Mouse (Mus musculus) hindbrain, embryonic 11.5 days (tissue): ENCODE measurements around the gene Rere. TPM values are rescaled to one million over a fixed set of nuclear protein-coding genes. Genes with fewer than 3 reads are reported as not detected.

Source experiments
- ATAC-seq: fragments of 200-750 bp; cut with Nextera tagmentation; 2 replicates; pipeline ENCODE4 v1.8.0; 2017; ENCODE audit warnings: mild to moderate bottlenecking, moderate TSS enrichment, moderate library complexity; ENCODE audit not compliant: low FRiP score
- DNase-seq: peaks from one replicate; pipeline ENCODE4 v3.0.0-alpha.2; 2015; ENCODE audit warnings: low spot score
- H3K27ac ChIP-seq: fragments of 300-500 bp; sonication (generic); 2 replicates; pipeline ENCODE4 v1.5.1; 2014; ENCODE audit warnings: mild to moderate bottlenecking, low read depth, low read length
- H3K27me3 ChIP-seq: fragments of 300-500 bp; sonication (generic); 2 replicates; pipeline ENCODE4 v1.6.1; 2014; ENCODE audit warnings: mild to moderate bottlenecking, low read length, moderate library complexity, mixed read lengths; ENCODE audit not compliant: control insufficient read depth, insufficient read depth
- H3K36me3 ChIP-seq: fragments of 300-500 bp; sonication (generic); 2 replicates; pipeline ENCODE4 v1.6.1; 2014; ENCODE audit warnings: mild to moderate bottlenecking, low read length, moderate library complexity, mixed read lengths; ENCODE audit not compliant: control insufficient read depth, insufficient read depth
- H3K4me1 ChIP-seq: fragments of 300-500 bp; sonication (generic); replicated peaks from 2 replicates; pipeline ENCODE4 v1.6.1; 2014; ENCODE audit warnings: low read length, mixed read lengths; ENCODE audit not compliant: control insufficient read depth, insufficient read depth
- H3K4me2 ChIP-seq: fragments of 300-500 bp; sonication (generic); replicated peaks from 2 replicates; pipeline ENCODE4 v1.6.1; 2014; ENCODE audit warnings: mild to moderate bottlenecking, low read depth, low read length
- H3K4me3 ChIP-seq: fragments of 300-500 bp; sonication (generic); 2 replicates; pipeline ENCODE4 v1.5.1; 2014; ENCODE audit warnings: low read depth, low read length
- H3K9ac ChIP-seq: fragments of 300-500 bp; sonication (generic); 2 replicates; pipeline ENCODE4 v1.6.1; 2014; ENCODE audit warnings: low read depth, low read length
- H3K9me3 ChIP-seq: fragments of 300-500 bp; sonication (generic); 2 replicates; pipeline ENCODE4 v1.6.1; 2016; ENCODE audit warnings: low read length; ENCODE audit not compliant: control insufficient read depth
- WGBS: fragments of 180-500 bp; shearing (Covaris S2); extraction: QIAGEN DNeasy Blood & Tissue Kit; methylation state at CpG from one replicate; pipeline ENCODE4 v1.1.7; 2014; 5-methylcytosine and 5-hydroxymethylcytosine counted together
- polyA plus RNA-seq: library from polyadenylated mRNA; unstranded; fragments of >200 nt; fragmentation: Nextera tagmentation; extraction: Ambion mirVana; gene quantifications from 2 replicates; pipeline ENCODE4 v1.2.1, GENCODE M21; 2014

Gene Rere
- polyA plus RNA-seq, 1 experiment from 2014 or later = 50.0 TPM

- Histone ChIP-seq H3K9ac (no peak overlapping the region), H3K4me1 (no peaks in the 10 kb centered on the region), H3K9me3 (no peaks in the 10 kb centered on the region), H3K27ac (0 out of 2 replicates have a peak overlapping the region, but pooled peaks have one; percentile 42), H3K4me3 (no peak overlapping the region), H3K4me2 (no peak overlapping the region), H3K36me3 (no peaks in the 10 kb centered on the region), H3K27me3 (no peaks in the 10 kb centered on the region)
- DNase-seq (no peak), ATAC-seq (no peak)
- WGBS = 73% methylated on average over 10 of the region's 10 CpGs
These were observed 134.0 kb downstream of the Rere start for GRCm38 (mm10) chr4:150415227-150415969.

GRCm38 (mm10) chr4:150420576-150421263, 139.3 kb downstream of the Rere start:
- Histone ChIP-seq H3K4me2 (no peak overlapping the region), H3K27me3 (no peaks in the 10 kb centered on the region), H3K9ac (no peak overlapping the region), H3K27ac (no peak overlapping the region), H3K36me3 (no peaks in the 10 kb centered on the region), H3K4me3 (no peak overlapping the region), H3K4me1 (no peaks in the 10 kb centered on the region), H3K9me3 (no peaks in the 10 kb centered on the region)
- WGBS = 88% methylated on average over 10 of the region's 10 CpGs
- DNase-seq (no peak), ATAC-seq (no peak)

GRCm38 (mm10) chr4:150426098-150426879, 144.8 kb downstream of the Rere start:
- DNase-seq = no peak
- H3K4me1 ChIP-seq = peaks cover 3% of the 10 kb centered on the region
- H3K36me3 ChIP-seq = no peaks in the 10 kb centered on the region
- peak; percentile 57; the same call in 1 of the 2 replicates for ATAC-seq
- H3K4me3 ChIP-seq = no peak overlapping the region
- 44% methylated on average over 8 of the region's 8 CpGs for WGBS
- 0 out of 2 replicates have a peak overlapping the region, but pooled peaks have one; percentile 6 for H3K4me2 ChIP-seq
- peak overlapping the region; percentile 86 for H3K27ac ChIP-seq
- no peaks in the 10 kb centered on the region for H3K27me3 ChIP-seq
- 0 out of 2 replicates have a peak overlapping the region, but pooled peaks have one; percentile 15 for H3K9ac ChIP-seq
- H3K9me3 ChIP-seq = no peaks in the 10 kb centered on the region

GRCm38 (mm10) chr4:150426880-150427476, 145.5 kb downstream of the Rere start:
- Histone ChIP-seq H3K9me3 (no peaks in the 10 kb centered on the region), H3K4me3 (no peak overlapping the region), H3K36me3 (no peaks in the 10 kb centered on the region), H3K27ac (peak overlapping the region; percentile 86), H3K4me1 (peaks cover 3% of the 10 kb centered on the region), H3K4me2 (0 out of 2 replicates have a peak overlapping the region, but pooled peaks have one; percentile 6), H3K27me3 (no peaks in the 10 kb centered on the region), H3K9ac (0 out of 2 replicates have a peak overlapping the region, but pooled peaks have one; percentile 17)
- WGBS = 28% methylated on average over 5 of the region's 5 CpGs
- DNase-seq = peak; percentile 58
- 0 out of 2 replicates have a peak, but pooled peaks have one; percentile 53 for ATAC-seq

GRCm38 (mm10) chr4:150428762-150429161, 147.3 kb downstream of the Rere start:
- no peaks in the 10 kb centered on the region for H3K27me3 ChIP-seq
- 80% methylated on average over 4 of the region's 4 CpGs for WGBS
- no peak for ATAC-seq
- H3K9ac ChIP-seq = no peak overlapping the region
- DNase-seq = no peak
- no peaks in the 10 kb centered on the region for H3K9me3 ChIP-seq
- H3K36me3 ChIP-seq = no peaks in the 10 kb centered on the region
- H3K27ac ChIP-seq = no peak overlapping the region
- H3K4me1 ChIP-seq = peaks cover 3% of the 10 kb centered on the region
- H3K4me3 ChIP-seq = no peak overlapping the region
- H3K4me2 ChIP-seq = no peak overlapping the region

- WGBS = 95% methylated on average over 5 of the region's 5 CpGs
- H3K9me3 ChIP-seq = no peaks in the 10 kb centered on the region
- H3K4me1 ChIP-seq = no peaks in the 10 kb centered on the region; the same call in 1 of the 2 replicates
- H3K27ac ChIP-seq = no peak overlapping the region
- no peaks in the 10 kb centered on the region for H3K36me3 ChIP-seq
- H3K4me3 ChIP-seq = no peak overlapping the region
- DNase-seq (no peak), ATAC-seq (no peak)
- H3K27me3 ChIP-seq = no peaks in the 10 kb centered on the region
- no peak overlapping the region for H3K9ac ChIP-seq
- no peak overlapping the region for H3K4me2 ChIP-seq
These were observed 152.6 kb downstream of the Rere start for GRCm38 (mm10) chr4:150433827-150434574.

- DNase-seq (no peak), ATAC-seq (no peak)
- Histone ChIP-seq H3K27me3 (no peaks in the 10 kb centered on the region), H3K27ac (no peak overlapping the region), H3K9me3 (no peaks in the 10 kb centered on the region), H3K4me3 (no peak overlapping the region), H3K9ac (no peak overlapping the region), H3K36me3 (no peaks in the 10 kb centered on the region), H3K4me2 (no peak overlapping the region), H3K4me1 (no peaks in the 10 kb centered on the region)
- whole genome bisulfite sequencing = 95% methylated on average over 5 of the region's 5 CpGs
These were observed 154.1 kb downstream of the Rere start for GRCm38 (mm10) chr4:150435590-150435989.

GRCm38 (mm10) chr4:150438621-150439020, 157.2 kb downstream of the Rere start:
- H3K4me1 ChIP-seq = no peaks in the 10 kb centered on the region
- WGBS = 87% methylated on average over 6 of the region's 6 CpGs
- no peak overlapping the region for H3K4me2 ChIP-seq
- no peak overlapping the region for H3K27ac ChIP-seq
- no peak overlapping the region for H3K4me3 ChIP-seq
- H3K9me3 ChIP-seq = no peaks in the 10 kb centered on the region
- H3K27me3 ChIP-seq = no peaks in the 10 kb centered on the region
- H3K36me3 ChIP-seq = no peaks in the 10 kb centered on the region
- no peak for DNase-seq
- ATAC-seq = no peak
- H3K9ac ChIP-seq = no peak overlapping the region
